Mouse (Mus musculus) embryonic facial prominence, embryonic 15.5 days (tissue): ENCODE results near the gene Lim2. TPM values are rescaled to one million over a fixed set of nuclear protein-coding genes. Genes with fewer than 3 reads are reported as not detected.
"Not testable (repeated sequence)": the region's sequence is repeated elsewhere in the genome, so short reads cannot be mapped to it uniquely, and the experiment has no call there.

Experiments used
- ATAC-seq: fragments of 200-750 bp; cut with Nextera tagmentation; 2 replicates; pipeline ENCODE4 v1.8.0; 2017; ENCODE audit warnings: low read depth, moderate TSS enrichment; ENCODE audit not compliant: insufficient number of reproducible peaks, low FRiP score, low TSS enrichment
- H3K27ac ChIP-seq: fragments of 300-500 bp; sonication (generic); replicated peaks from 2 replicates; pipeline ENCODE4 v1.5.1; 2015; ENCODE audit warnings: mild to moderate bottlenecking, inconsistent platforms
- H3K27me3 ChIP-seq: fragments of 300-500 bp; sonication (generic); 2 replicates; pipeline ENCODE4 v1.6.1; 2015; ENCODE audit warnings: inconsistent platforms
- H3K36me3 ChIP-seq: fragments of 300-500 bp; sonication (generic); 2 replicates; pipeline ENCODE4 v1.6.1; 2015; ENCODE audit warnings: mild to moderate bottlenecking, inconsistent platforms
- H3K4me1 ChIP-seq: fragments of 300-500 bp; sonication (generic); 2 replicates; pipeline ENCODE4 v1.6.1; 2015; ENCODE audit warnings: inconsistent platforms
- H3K4me2 ChIP-seq: fragments of 300-500 bp; sonication (generic); replicated peaks from 2 replicates; pipeline ENCODE4 v1.6.1; 2015; ENCODE audit warnings: mild to moderate bottlenecking, inconsistent platforms
- H3K4me3 ChIP-seq: fragments of 300-500 bp; sonication (generic); replicated peaks from 2 replicates; pipeline ENCODE4 v1.5.1; 2015; ENCODE audit warnings: mild to moderate bottlenecking, inconsistent platforms
- H3K9ac ChIP-seq: fragments of 300-500 bp; sonication (generic); 2 replicates; pipeline ENCODE4 v1.6.1; 2015; ENCODE audit warnings: inconsistent platforms
- H3K9me3 ChIP-seq: fragments of 300-500 bp; sonication (generic); replicated peaks from 2 replicates; pipeline ENCODE4 v1.6.1; 2016; ENCODE audit warnings: inconsistent platforms
- WGBS: fragments of 180-500 bp; shearing (Covaris S2); methylation state at CpG from one replicate; pipeline ENCODE4 v1.1.7; 2015; 5-methylcytosine and 5-hydroxymethylcytosine counted together
- polyA plus RNA-seq: library from polyadenylated mRNA; unstranded; fragments of >200 nt; fragmentation: Nextera tagmentation; extraction: Ambion mirVana; gene quantifications from 2 replicates; pipeline ENCODE4 v1.2.1, GENCODE M21; 2015

The Lim2 gene
- not detected in 2 replicates for polyA plus RNA-seq

GRCm38 (mm10) chr7:43427406-43427805 lies at the start of gene Lim2:
Lim2 (plus strand) TSS chr7:43427670.
- Histone ChIP-seq H3K4me2 (no peak within 1 kb of the TSS), H3K27ac (no peak within 1 kb of the TSS), H3K27me3 (no peaks in the 10 kb centered on the region), H3K9ac (no peak within 1 kb of the TSS), H3K4me1 (peaks cover 4% of the 10 kb centered on the region; the same call in 1 of the 2 replicates), H3K4me3 (no peak within 1 kb of the TSS), H3K9me3 (no peaks in the 10 kb centered on the region), H3K36me3 (no peaks in the 10 kb centered on the region)
- ATAC-seq: no peak
- WGBS: 84% methylated on average over 8 of the region's 8 CpGs

GRCm38 (mm10) chr7:43378226-43378625 lies 49.2 kb upstream of the Lim2 start:
- H3K9ac ChIP-seq: no peak overlapping the region
- no peaks in the 10 kb centered on the region for H3K36me3 ChIP-seq
- H3K4me3 ChIP-seq: no peak overlapping the region
- WGBS: 11% methylated on average over 5 of the region's 5 CpGs
- no peaks in the 10 kb centered on the region for H3K9me3 ChIP-seq
- no peaks in the 10 kb centered on the region for H3K27me3 ChIP-seq
- no peak overlapping the region for H3K27ac ChIP-seq
- no peak for ATAC-seq
- no peaks in the 10 kb centered on the region for H3K4me1 ChIP-seq
- no peak overlapping the region for H3K4me2 ChIP-seq

- Histone ChIP-seq H3K9ac (no peak overlapping the region), H3K9me3 (no peaks in the 10 kb centered on the region), H3K4me3 (no peak overlapping the region), H3K36me3 (no peaks in the 10 kb centered on the region), H3K27ac (no peak overlapping the region), H3K4me2 (no peak overlapping the region), H3K27me3 (no peaks in the 10 kb centered on the region), H3K4me1 (no peaks in the 10 kb centered on the region)
- no peak for ATAC-seq
- 72% methylated on average over 8 of the region's 8 CpGs for WGBS
These were observed 34.9 kb upstream of the Lim2 start for GRCm38 (mm10) chr7:43392349-43393121.

- no peak overlapping the region for H3K4me3 ChIP-seq
- H3K9me3 ChIP-seq: no peaks in the 10 kb centered on the region
- no peaks in the 10 kb centered on the region for H3K4me1 ChIP-seq
- no peaks in the 10 kb centered on the region for H3K36me3 ChIP-seq
- no peak overlapping the region for H3K9ac ChIP-seq
- no peak overlapping the region for H3K4me2 ChIP-seq
- ATAC-seq: no peak
- H3K27ac ChIP-seq: no peak overlapping the region
- H3K27me3 ChIP-seq: no peaks in the 10 kb centered on the region
- WGBS: 82% methylated on average over 2 of the region's 2 CpGs
These were observed 28.0 kb upstream of the Lim2 start for GRCm38 (mm10) chr7:43399501-43399900.

- Histone ChIP-seq H3K27ac (no peak overlapping the region), H3K27me3 (no peaks in the 10 kb centered on the region), H3K36me3 (no peaks in the 10 kb centered on the region), H3K9me3 (no peaks in the 10 kb centered on the region), H3K4me3 (no peak overlapping the region), H3K4me2 (no peak overlapping the region), H3K9ac (no peak overlapping the region), H3K4me1 (no peaks in the 10 kb centered on the region)
- WGBS: 38% methylated on average over 2 of the region's 2 CpGs
- ATAC-seq: no peak
These were observed 24.8 kb upstream of the Lim2 start for GRCm38 (mm10) chr7:43402718-43403117.

GRCm38 (mm10) chr7:43407573-43407972 lies 19.9 kb upstream of the Lim2 start:
- H3K27me3 ChIP-seq: no peaks in the 10 kb centered on the region
- H3K4me2 ChIP-seq: no peak overlapping the region
- no peak for ATAC-seq
- no peak overlapping the region for H3K27ac ChIP-seq
- no peak overlapping the region for H3K9ac ChIP-seq
- no peak overlapping the region for H3K4me3 ChIP-seq
- no peaks in the 10 kb centered on the region for H3K4me1 ChIP-seq
- no peaks in the 10 kb centered on the region for H3K36me3 ChIP-seq
- WGBS: 77% methylated on average over 3 of the region's 3 CpGs
- no peaks in the 10 kb centered on the region for H3K9me3 ChIP-seq

- H3K27ac ChIP-seq: no peak within 1 kb of the TSS
- 73% methylated on average over 4 of the region's 4 CpGs for WGBS
- H3K27me3 ChIP-seq: no peaks in the 10 kb centered on the region
- no peaks in the 10 kb centered on the region for H3K36me3 ChIP-seq
- H3K9ac ChIP-seq: no peak within 1 kb of the TSS
- H3K4me2 ChIP-seq: no peak within 1 kb of the TSS
- no peak within 1 kb of the TSS for H3K4me3 ChIP-seq
- ATAC-seq: no peak
- H3K4me1 ChIP-seq: no peaks in the 10 kb centered on the region
- H3K9me3 ChIP-seq: no peaks in the 10 kb centered on the region
These were observed 19.3 kb upstream of the Lim2 start, which contains the start of gene Siglecg for GRCm38 (mm10) chr7:43408131-43408553. Siglecg (plus strand) TSS chr7:43408204.

- Histone ChIP-seq H3K4me1 (no peaks in the 10 kb centered on the region), H3K4me3 (no peak overlapping the region), H3K9me3 (no peaks in the 10 kb centered on the region), H3K27ac (no peak overlapping the region), H3K36me3 (no peaks in the 10 kb centered on the region), H3K9ac (no peak overlapping the region), H3K4me2 (no peak overlapping the region), H3K27me3 (no peaks in the 10 kb centered on the region)
- WGBS: 74% methylated on average over 3 of the region's 3 CpGs
- ATAC-seq: no peak
These were observed 18.4 kb upstream of the Lim2 start for GRCm38 (mm10) chr7:43409084-43409483.

GRCm38 (mm10) chr7:43411724-43412123 lies 15.7 kb upstream of the Lim2 start:
- not testable (repeated sequence) for ATAC-seq, H3K4me1 ChIP-seq
- WGBS: 26% methylated on average over 4 of the region's 4 CpGs

GRCm38 (mm10) chr7:43417298-43417697 lies 10.2 kb upstream of the Lim2 start:
- H3K4me2 ChIP-seq: no peak overlapping the region
- WGBS: 86% methylated on average over 10 of the region's 10 CpGs

More at GRCm38 (mm10) chr7:43411724-43412123, 15.7 kb upstream of the Lim2 start:
- not testable (repeated sequence) for H3K27ac ChIP-seq, H3K36me3 ChIP-seq, H3K27me3 ChIP-seq, H3K9me3 ChIP-seq, H3K4me2 ChIP-seq, H3K4me3 ChIP-seq, H3K9ac ChIP-seq

GRCm38 (mm10) chr7:43422995-43423617 lies 4.4 kb upstream of the Lim2 start:
- Histone ChIP-seq H3K4me2 (no peak overlapping the region), H3K9ac (no peak overlapping the region), H3K36me3 (no peaks in the 10 kb centered on the region), H3K9me3 (no peaks in the 10 kb centered on the region), H3K27me3 (no peaks in the 10 kb centered on the region), H3K4me1 (peaks cover 4% of the 10 kb centered on the region; the same call in 1 of the 2 replicates), H3K4me3 (no peak overlapping the region), H3K27ac (no peak overlapping the region)
- 6% methylated on average over 11 of the region's 11 CpGs for WGBS
- peak; percentile 67; the same call in 1 of the 2 replicates for ATAC-seq

More at GRCm38 (mm10) chr7:43417298-43417697, 10.2 kb upstream of the Lim2 start:
- H3K27me3 ChIP-seq: no peaks in the 10 kb centered on the region
- no peak overlapping the region for H3K4me3 ChIP-seq
- no peaks in the 10 kb centered on the region for H3K36me3 ChIP-seq
- no peaks in the 10 kb centered on the region for H3K4me1 ChIP-seq
- H3K27ac ChIP-seq: no peak overlapping the region
- no peak for ATAC-seq
- H3K9me3 ChIP-seq: no peaks in the 10 kb centered on the region
- H3K9ac ChIP-seq: no peak overlapping the region
